ENCODE assay signal across 7 mouse cellular contexts in genomic region chr9:45984409-45985228, GRCm38 (mm10). TPM values are rescaled to one million over a fixed set of nuclear protein-coding genes. Genes with fewer than 3 reads are reported as not detected.
DNase-seq lines count a peak whose midpoint lies in the region; ATAC-seq lines count a peak whose summit lies in the region.

No protein-coding gene starts in this region.

- peaks cover 33% of the 10 kb centered on the region for H3K4me1 ChIP-seq in embryonic facial prominence, embryonic 10.5 days
- H3K4me1 ChIP-seq in limb, embryonic 11.5 days (ENCODE audit: control insufficient read depth, insufficient read depth, low read length), result peaks cover 2% of the 10 kb centered on the region; the same call in 1 of the 2 replicates
- peaks cover 25% of the 10 kb centered on the region for H3K4me1 ChIP-seq in midbrain, embryonic 14.5 days (ENCODE audit: control insufficient read depth, insufficient read depth, low read length)

- H3K4me2 ChIP-seq in limb, embryonic 11.5 days (ENCODE audit: low read depth, severe bottlenecking), result peak overlapping the region; percentile 74
- peak overlapping the region; percentile 74 for H3K4me2 ChIP-seq in midbrain, embryonic 14.5 days (ENCODE audit: low read length)

- H3K9ac ChIP-seq in limb, embryonic 11.5 days (ENCODE audit: low read length), result peak overlapping the region; percentile 98
- peak overlapping the region; percentile 95 for H3K9ac ChIP-seq in midbrain, embryonic 14.5 days (replicated peaks; ENCODE audit: low read length)

- H3K36me3 ChIP-seq in embryonic facial prominence, embryonic 10.5 days (replicated peaks), result peaks cover 23% of the 10 kb centered on the region
- H3K36me3 ChIP-seq in limb, embryonic 11.5 days (ENCODE audit: control insufficient read depth, insufficient read depth, low read length), result peaks cover 3% of the 10 kb centered on the region; the same call in 1 of the 2 replicates
- H3K36me3 ChIP-seq in midbrain, embryonic 14.5 days (ENCODE audit: control insufficient read depth, insufficient read depth, low read length), result no peaks in the 10 kb centered on the region

- under 1% methylated on average over 76 of the region's 76 CpGs for WGBS in embryonic facial prominence, embryonic 10.5 days
- under 1% methylated on average over 58 of the region's 76 CpGs for WGBS in limb, embryonic 11.5 days
- WGBS in midbrain, embryonic 14.5 days, result under 1% methylated on average over 73 of the region's 76 CpGs

- peak overlapping the region; percentile 96 for H3K4me3 ChIP-seq in embryonic facial prominence, embryonic 10.5 days
- peak overlapping the region; percentile 92 for H3K4me3 ChIP-seq in limb, embryonic 11.5 days (ENCODE audit: low read depth, low read length)
- H3K4me3 ChIP-seq in midbrain, embryonic 14.5 days (replicated peaks; ENCODE audit: low read depth, low read length), result peak overlapping the region; percentile 98

- H3K9me3 ChIP-seq in embryonic facial prominence, embryonic 10.5 days, result no peaks in the 10 kb centered on the region
- no peaks in the 10 kb centered on the region for H3K9me3 ChIP-seq in limb, embryonic 11.5 days (ENCODE audit: control insufficient read depth, low read length)
- no peaks in the 10 kb centered on the region for H3K9me3 ChIP-seq in midbrain, embryonic 14.5 days (ENCODE audit: control insufficient read depth, low read length)

- DNase-seq in adrenal gland, postnatal 10 days, result peak; percentile 94
- peak; percentile 96 for DNase-seq in embryonic facial prominence, embryonic 10.5 days (ENCODE audit: low spot score)
- peak; percentile 99 for DNase-seq in heart, adult 11 months
- peak; percentile 90 for DNase-seq in kidney, adult 18-20 months
- peak; percentile 97 for DNase-seq in limb, embryonic 11.5 days (ENCODE audit: low spot score)
- peak; percentile 98 for DNase-seq in midbrain, embryonic 14.5 days
- peak; percentile 76 to 87 for DNase-seq in spleen, adult 18-20 months

- peak; percentile 90 for ATAC-seq in limb, embryonic 11.5 days (ENCODE audit: insufficient number of reproducible peaks, low FRiP score, low TSS enrichment, low read depth)
- ATAC-seq in midbrain, embryonic 14.5 days (ENCODE audit: low FRiP score, low TSS enrichment), result peak; percentile 91

- no peaks in the 10 kb centered on the region for H3K27me3 ChIP-seq in embryonic facial prominence, embryonic 10.5 days (replicated peaks; ENCODE audit: low read depth, poor library complexity, severe bottlenecking)
- no peaks in the 10 kb centered on the region for H3K27me3 ChIP-seq in limb, embryonic 11.5 days (ENCODE audit: control insufficient read depth, insufficient read depth, low read length)
- H3K27me3 ChIP-seq in midbrain, embryonic 14.5 days (ENCODE audit: control insufficient read depth, insufficient read depth, low read length), result no peaks in the 10 kb centered on the region

- H3K27ac ChIP-seq in embryonic facial prominence, embryonic 10.5 days (replicated peaks), result peak overlapping the region; percentile 100
- H3K27ac ChIP-seq in limb, embryonic 11.5 days (replicated peaks; ENCODE audit: low read depth, low read length), result peak overlapping the region; percentile 92
- H3K27ac ChIP-seq in midbrain, embryonic 14.5 days (replicated peaks; ENCODE audit: low read depth, low read length), result peak overlapping the region; percentile 97

RNA-seq across cellular contexts. Expression of gene Pafah1b2, which starts 27.9 kb away (rescaled TPM):
- 100 to 1,000 TPM; 118 to 119 TPM for total RNA-seq in adrenal gland, postnatal 10 days (2021)
- polyA plus RNA-seq in embryonic facial prominence, embryonic 10.5 days (2016; fragmentation: Nextera tagmentation; extraction: Ambion mirVana), result 261 and 262 TPM in 2 replicates
- 219 and 224 TPM in 2 replicates for polyA plus RNA-seq in limb, embryonic 11.5 days (2014; fragmentation: Nextera tagmentation; extraction: Ambion mirVana)
- 291 and 338 TPM in 2 replicates for polyA plus RNA-seq in midbrain, embryonic 14.5 days (2014; fragmentation: Nextera tagmentation; extraction: Ambion mirVana)

RNA-seq across cellular contexts. Expression of gene Sik3, which starts 28.0 kb away (rescaled TPM):
- 10 to 100 TPM; 50.2 to 55.1 TPM for total RNA-seq in adrenal gland, postnatal 10 days (2021)
- polyA plus RNA-seq in embryonic facial prominence, embryonic 10.5 days (2016; fragmentation: Nextera tagmentation; extraction: Ambion mirVana), result 8.4 and 9.9 TPM in 2 replicates
- 10.6 and 10.8 TPM in 2 replicates for polyA plus RNA-seq in limb, embryonic 11.5 days (2014; fragmentation: Nextera tagmentation; extraction: Ambion mirVana)
- 10.3 and 11.4 TPM in 2 replicates for polyA plus RNA-seq in midbrain, embryonic 14.5 days (2014; fragmentation: Nextera tagmentation; extraction: Ambion mirVana)

RNA-seq across cellular contexts. Expression of gene Sidt2, which starts 29.6 kb away (rescaled TPM):
- 100 to 1,000 TPM; 160 to 179 TPM for total RNA-seq in adrenal gland, postnatal 10 days (2021)
- 24.7 and 27.4 TPM in 2 replicates for polyA plus RNA-seq in embryonic facial prominence, embryonic 10.5 days (2016; fragmentation: Nextera tagmentation; extraction: Ambion mirVana)
- 24.3 and 26.6 TPM in 2 replicates for polyA plus RNA-seq in limb, embryonic 11.5 days (2014; fragmentation: Nextera tagmentation; extraction: Ambion mirVana)
- 40.3 and 40.5 TPM in 2 replicates for polyA plus RNA-seq in midbrain, embryonic 14.5 days (2014; fragmentation: Nextera tagmentation; extraction: Ambion mirVana)

RNA-seq across cellular contexts. Expression of gene Tagln, which starts 48.8 kb away (rescaled TPM):
- total RNA-seq in adrenal gland, postnatal 10 days (2021), result 10 to 100 TPM; 53.1 to 84.6 TPM
- polyA plus RNA-seq in embryonic facial prominence, embryonic 10.5 days (2016; fragmentation: Nextera tagmentation; extraction: Ambion mirVana), result 12.4 and 15.1 TPM in 2 replicates
- 5.1 and 7.7 TPM in 2 replicates for polyA plus RNA-seq in limb, embryonic 11.5 days (2014; fragmentation: Nextera tagmentation; extraction: Ambion mirVana)
- 1.6 and 3.3 TPM in 2 replicates for polyA plus RNA-seq in midbrain, embryonic 14.5 days (2014; fragmentation: Nextera tagmentation; extraction: Ambion mirVana)

Comparison
In these comparisons a context has a peak if more than half of its experiments do, and no peak if none do; other contexts are left out.
1. Peak in every context shown above with its lines: DNase-seq, ATAC-seq, H3K4me3 ChIP-seq and H3K27ac ChIP-seq.